ENCODE assay signal across 8 mouse cellular contexts in the genomic region with DNA sequence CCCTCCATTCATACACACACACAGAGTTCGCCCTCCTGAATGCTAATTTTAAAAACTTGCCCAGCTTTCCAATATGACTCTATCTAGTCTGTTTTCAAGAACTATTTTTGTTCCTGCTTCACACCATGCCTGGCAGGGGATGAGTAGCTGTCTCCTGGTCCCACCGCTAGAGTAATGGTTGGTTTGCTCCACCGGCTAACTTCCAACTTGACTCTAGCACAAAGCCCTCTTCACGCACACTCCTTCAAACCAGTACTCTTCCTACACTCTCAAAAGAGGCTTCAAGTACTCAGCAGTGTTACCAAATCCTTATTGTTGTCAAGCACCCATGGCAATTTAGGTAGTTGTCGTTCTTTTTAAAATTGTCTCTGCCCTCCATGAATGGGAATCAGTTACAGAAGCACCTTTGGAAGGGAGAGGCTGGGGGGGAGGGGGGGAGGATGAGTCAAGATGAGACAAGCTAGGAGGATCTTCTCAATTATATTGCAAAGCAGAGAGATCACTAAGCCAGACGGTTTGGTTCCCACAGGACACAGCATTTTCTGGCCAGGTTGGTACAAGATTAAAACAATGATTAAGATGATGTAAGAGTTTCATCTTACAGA. TPM values are rescaled to one million over a fixed set of nuclear protein-coding genes. Genes with fewer than 3 reads are reported as not detected.
DNase-seq lines count a peak whose midpoint lies in the region; ATAC-seq and TF ChIP-seq lines count a peak whose summit lies in the region.

No protein-coding gene starts in this region.

- TF ChIP-seq POLR2A in liver, adult 2 months (IDR thresholded peaks at IDR 0.05; ENCODE audit: extremely low read depth, insufficient read depth, low read length) = no peak

- H3K4me3 ChIP-seq in lung, embryonic 14.5 days (ENCODE audit: low read depth, low read length) = peak overlapping the region; percentile 71
- peak overlapping the region; percentile 94 for H3K4me3 ChIP-seq in forebrain, embryonic 12.5 days (replicated peaks)
- peak overlapping the region; percentile 9 for H3K4me3 ChIP-seq in liver, adult 2 months (ENCODE audit: insufficient read depth, low read depth, low read length)

- H3K27ac ChIP-seq in lung, embryonic 14.5 days (ENCODE audit: low read depth) = no peak overlapping the region
- no peak overlapping the region for H3K27ac ChIP-seq in forebrain, embryonic 12.5 days
- 0 out of 2 replicates have a peak overlapping the region, but pooled peaks have one; percentile 30 for H3K27ac ChIP-seq in liver, adult 2 months (replicated peaks; ENCODE audit: insufficient read depth, low read depth, low read length)

- TF ChIP-seq CTCF in lung, embryonic 14.5 days (IDR thresholded peaks at IDR 0.05; ENCODE audit: low read depth) = no peak
- TF ChIP-seq CTCF in liver, adult 2 months (IDR thresholded peaks at IDR 0.05; ENCODE audit: low read depth, low read length) = no peak

- no peaks in the 10 kb centered on the region for H3K9me3 ChIP-seq in lung, embryonic 14.5 days (ENCODE audit: low read depth, low read length)
- no peaks in the 10 kb centered on the region for H3K9me3 ChIP-seq in forebrain, embryonic 12.5 days

- peak overlapping the region; percentile 76; the same call in 1 of the 2 replicates for H3K9ac ChIP-seq in lung, embryonic 14.5 days
- H3K9ac ChIP-seq in forebrain, embryonic 12.5 days = peak overlapping the region; percentile 98
- H3K9ac ChIP-seq in liver, adult 2 months (ENCODE audit: low read depth, low read length) = peak overlapping the region; percentile 36; the same call in 1 of the 2 replicates

- DNase-seq in lung, embryonic 14.5 days = no peak
- no peak for DNase-seq in lung, postnatal 4 days
- no peak for DNase-seq in liver, adult 2 months (ENCODE audit: extremely low read depth, low read depth, low spot score)
- peak; percentile 25 for DNase-seq in right cerebral cortex, postnatal 4 days
- no peak for DNase-seq in ovary, postnatal 10 days (ENCODE audit: low spot score)
- no peak for DNase-seq in urinary bladder, postnatal 10 days (ENCODE audit: low spot score)
- DNase-seq in thymus, adult 18-20 months = no peak

- no peak for ATAC-seq in lung, embryonic 14.5 days (ENCODE audit: insufficient read depth)
- no peak for ATAC-seq in forebrain, embryonic 12.5 days (ENCODE audit: low FRiP score)

- H3K36me3 ChIP-seq in lung, embryonic 14.5 days (ENCODE audit: insufficient read depth) = no peaks in the 10 kb centered on the region
- H3K36me3 ChIP-seq in forebrain, embryonic 12.5 days (replicated peaks) = peaks cover 3% of the 10 kb centered on the region
- no peaks in the 10 kb centered on the region for H3K36me3 ChIP-seq in liver, adult 2 months (ENCODE audit: control insufficient read depth, insufficient read depth, low read length)

- H3K79me2 ChIP-seq in liver, adult 2 months (ENCODE audit: control insufficient read depth, insufficient read depth, low read length) = peaks cover 29% of the 10 kb centered on the region

- H3K27me3 ChIP-seq in lung, embryonic 14.5 days (ENCODE audit: insufficient read depth, low read length) = peaks cover 35% of the 10 kb centered on the region
- peaks cover 3% of the 10 kb centered on the region; the same call in 1 of the 2 replicates for H3K27me3 ChIP-seq in forebrain, embryonic 12.5 days
- no peaks in the 10 kb centered on the region for H3K27me3 ChIP-seq in liver, adult 2 months (ENCODE audit: control insufficient read depth, insufficient read depth, low read length)

- H3K4me1 ChIP-seq in lung, embryonic 14.5 days (ENCODE audit: insufficient read depth) = 0 out of 2 replicates have a peak, but pooled peaks cover 4% of the 10 kb centered on the region
- peaks cover 44% of the 10 kb centered on the region for H3K4me1 ChIP-seq in forebrain, embryonic 12.5 days
- peaks cover 5% of the 10 kb centered on the region for H3K4me1 ChIP-seq in liver, adult 2 months (ENCODE audit: control insufficient read depth, insufficient read depth, low read length)

- peak overlapping the region; percentile 93 for H3K4me2 ChIP-seq in lung, embryonic 14.5 days
- peak overlapping the region; percentile 92 for H3K4me2 ChIP-seq in forebrain, embryonic 12.5 days

- 58% methylated on average over 6 of the region's 6 CpGs for WGBS in lung, embryonic 14.5 days
- 28% methylated on average over 6 of the region's 6 CpGs for WGBS in forebrain, embryonic 12.5 days
- 21% methylated on average over 6 of the region's 6 CpGs for WGBS in liver, adult 2 months

RNA-seq across cellular contexts. Expression of a gene that starts 2.6 kb away (rescaled TPM):
- polyA plus RNA-seq in lung, embryonic 14.5 days (2014; fragmentation: Nextera tagmentation; extraction: Ambion mirVana) = 6.7 and 7.5 TPM in 2 replicates
- 16.4 and 19.7 TPM in 2 replicates for polyA plus RNA-seq in forebrain, embryonic 12.5 days (2016; fragmentation: Nextera tagmentation; extraction: Ambion mirVana)
- 31.6 and 43.8 TPM in 2 replicates for total RNA-seq in liver, adult 2 months (2014; rRNA removed)
- polyA plus RNA-seq in liver, adult 2 months (2012; rRNA removed) = 50.6 and 53.2 TPM in 2 replicates

Comparison
In these comparisons a context has a peak if more than half of its experiments do, and no peak if none do; other contexts are left out.
1. H3K4me3 ChIP-seq: peak in every context shown above with its lines; median percentile 94 in forebrain, embryonic 12.5 days; 71 in lung, embryonic 14.5 days; 9 in liver, adult 2 months.
2. H3K9ac ChIP-seq: peak in every context shown above with its lines; median percentile 98 in forebrain, embryonic 12.5 days; 76 in lung, embryonic 14.5 days; 36 in liver, adult 2 months.